Mouse (Mus musculus): ENCODE measurements at regions not wholly inside any gene's neighbourhood (a gene's known extent, or its start where the extent isn't known, plus 50 kb on each side); places are given as distances from the start of the nearest gene placed in this dataset.
"Not testable (repeated sequence)": the region's sequence is repeated elsewhere in the genome, so short reads cannot be mapped to it uniquely, and the experiment has no call there.

GRCm38 (mm10) chr16:58155538-58155937 is 252.7 kb upstream of the Dcbld2 start:
- ATAC-seq (ENCODE audit: low read depth), result no peak
- H3K4me3 ChIP-seq (ENCODE audit: low read depth, low read length), result no peak overlapping the region

DNA sequence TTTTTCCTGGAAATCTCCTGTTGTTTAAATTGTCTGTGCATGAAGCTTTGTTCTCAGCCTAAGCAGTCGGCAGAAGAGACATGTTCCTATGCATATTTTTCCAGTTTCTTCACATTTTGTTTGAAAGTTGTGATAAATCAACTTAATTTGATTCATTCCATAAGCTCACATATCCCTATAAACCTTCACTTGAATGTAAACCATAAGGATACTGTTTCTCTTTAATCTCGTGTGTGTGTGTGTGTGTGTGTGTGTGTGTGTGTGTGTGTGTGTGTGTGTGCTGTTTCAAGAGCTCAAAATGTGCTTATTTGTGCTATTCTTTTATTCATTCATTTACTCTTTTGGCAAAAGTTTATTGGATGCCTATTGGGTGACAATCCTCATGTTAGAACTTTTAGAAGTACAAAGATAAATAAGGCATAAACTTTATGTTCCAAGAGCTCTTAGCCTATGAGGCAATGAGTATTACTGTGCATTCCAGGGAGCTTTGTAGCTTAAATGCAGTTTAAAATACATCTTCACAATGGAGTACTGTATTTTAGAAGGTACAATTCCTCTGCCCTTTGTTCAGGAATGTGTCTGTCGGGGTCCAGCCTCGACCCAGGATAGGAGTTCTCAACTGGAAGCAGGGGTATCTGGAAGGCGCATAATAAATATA is 229.4 kb upstream of the Dcbld2 start:
- Histone ChIP-seq H3K4me1 (ENCODE audit: control insufficient read depth, insufficient read depth, low read length) (no peaks in the 10 kb centered on the region), H3K9me3 (ENCODE audit: control insufficient read depth, low read length) (no peaks in the 10 kb centered on the region), H3K36me3 (ENCODE audit: control insufficient read depth, insufficient read depth, low read length) (no peaks in the 10 kb centered on the region), H3K27me3 (ENCODE audit: control insufficient read depth, insufficient read depth, low read length) (no peaks in the 10 kb centered on the region), H3K4me3 (ENCODE audit: low read depth, low read length) (no peak overlapping the region), H3K9ac (replicated peaks; ENCODE audit: low read depth, low read length) (no peak overlapping the region), H3K27ac (ENCODE audit: low read depth, low read length) (no peak overlapping the region), H3K4me2 (ENCODE audit: low read depth, low read length) (no peak overlapping the region)
- no peak for ATAC-seq (ENCODE audit: low read depth)
- 71% methylated on average over 5 of the region's 5 CpGs for WGBS

More at GRCm38 (mm10) chr16:58155538-58155937, 252.7 kb upstream of the Dcbld2 start:
- Histone ChIP-seq H3K27ac (ENCODE audit: low read depth, low read length) (no peak overlapping the region), H3K9me3 (ENCODE audit: control insufficient read depth, low read length) (no peaks in the 10 kb centered on the region), H3K36me3 (ENCODE audit: control insufficient read depth, insufficient read depth, low read length) (no peaks in the 10 kb centered on the region), H3K4me2 (ENCODE audit: low read depth, low read length) (no peak overlapping the region), H3K27me3 (ENCODE audit: control insufficient read depth, insufficient read depth, low read length) (no peaks in the 10 kb centered on the region), H3K9ac (replicated peaks; ENCODE audit: low read depth, low read length) (no peak overlapping the region), H3K4me1 (ENCODE audit: control insufficient read depth, insufficient read depth, low read length) (no peaks in the 10 kb centered on the region)
- WGBS, result 44% methylated on average over 4 of the region's 4 CpGs

GRCm38 (mm10) chr16:58179981-58180380 is 228.3 kb upstream of the Dcbld2 start:
- H3K27ac ChIP-seq (ENCODE audit: low read depth, low read length); ATAC-seq (ENCODE audit: low read depth); H3K4me3 ChIP-seq (ENCODE audit: low read depth, low read length): not testable (repeated sequence)

DNA sequence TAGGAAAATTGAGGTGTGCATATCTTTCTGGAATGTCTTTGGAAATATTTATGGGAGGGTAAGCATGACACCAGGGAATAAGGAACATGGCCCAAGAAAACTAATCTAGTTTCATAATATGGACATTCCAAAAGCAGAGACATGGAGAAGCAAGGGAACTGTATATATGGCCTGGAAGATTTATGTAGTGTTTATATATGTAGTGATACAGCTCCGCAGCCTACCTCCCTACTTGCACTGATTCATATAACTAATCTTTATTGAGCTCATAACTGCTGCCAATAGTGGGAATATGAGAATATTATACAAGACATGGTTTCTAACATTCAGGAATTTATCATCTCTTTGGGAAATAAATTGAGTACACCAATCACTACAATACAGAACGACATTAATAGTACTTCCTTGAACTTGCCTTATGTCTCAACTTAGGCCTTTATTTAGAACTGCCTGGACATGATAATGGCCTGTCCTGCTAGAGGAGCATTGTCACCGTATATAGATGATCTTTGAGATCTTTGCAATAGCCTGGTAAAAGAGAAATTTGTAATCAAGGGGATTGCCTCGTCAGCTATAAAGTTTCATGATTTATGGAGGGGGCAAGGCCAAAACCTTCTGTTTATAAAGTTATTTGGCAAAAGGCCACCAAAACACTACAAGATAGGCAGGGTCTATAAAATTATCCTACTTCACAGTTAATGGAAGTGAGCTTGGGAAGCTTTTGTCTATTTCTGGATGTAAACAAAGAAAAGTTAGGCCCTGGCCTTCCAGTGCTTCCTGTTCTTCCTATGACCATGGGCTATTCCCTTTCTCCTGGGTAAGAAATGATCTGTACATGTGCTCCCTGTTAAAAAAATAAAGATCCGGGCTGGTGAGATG is 213.4 kb upstream of the Dcbld2 start:
- ATAC-seq (ENCODE audit: low read depth), result no peak
- H3K27ac ChIP-seq (ENCODE audit: low read depth, low read length), result no peak overlapping the region
- no peak overlapping the region for H3K9ac ChIP-seq (replicated peaks; ENCODE audit: low read depth, low read length)
- H3K4me2 ChIP-seq (ENCODE audit: low read depth, low read length), result no peak overlapping the region
- no peak overlapping the region for H3K4me3 ChIP-seq (ENCODE audit: low read depth, low read length)
- 84% methylated on average over 5 of the region's 5 CpGs for WGBS
- no peaks in the 10 kb centered on the region for H3K36me3 ChIP-seq (ENCODE audit: control insufficient read depth, insufficient read depth, low read length)
- H3K9me3 ChIP-seq (ENCODE audit: control insufficient read depth, low read length), result no peaks in the 10 kb centered on the region
- H3K4me1 ChIP-seq (ENCODE audit: control insufficient read depth, insufficient read depth, low read length), result no peaks in the 10 kb centered on the region
- H3K27me3 ChIP-seq (ENCODE audit: control insufficient read depth, insufficient read depth, low read length), result no peaks in the 10 kb centered on the region

More at GRCm38 (mm10) chr16:58179981-58180380, 228.3 kb upstream of the Dcbld2 start:
- not testable (repeated sequence) for H3K9me3 ChIP-seq (ENCODE audit: control insufficient read depth, low read length); H3K4me2 ChIP-seq (ENCODE audit: low read depth, low read length); H3K36me3 ChIP-seq (ENCODE audit: control insufficient read depth, insufficient read depth, low read length); H3K9ac ChIP-seq (replicated peaks; ENCODE audit: low read depth, low read length); H3K4me1 ChIP-seq (ENCODE audit: control insufficient read depth, insufficient read depth, low read length); H3K27me3 ChIP-seq (ENCODE audit: control insufficient read depth, insufficient read depth, low read length)

DNA sequence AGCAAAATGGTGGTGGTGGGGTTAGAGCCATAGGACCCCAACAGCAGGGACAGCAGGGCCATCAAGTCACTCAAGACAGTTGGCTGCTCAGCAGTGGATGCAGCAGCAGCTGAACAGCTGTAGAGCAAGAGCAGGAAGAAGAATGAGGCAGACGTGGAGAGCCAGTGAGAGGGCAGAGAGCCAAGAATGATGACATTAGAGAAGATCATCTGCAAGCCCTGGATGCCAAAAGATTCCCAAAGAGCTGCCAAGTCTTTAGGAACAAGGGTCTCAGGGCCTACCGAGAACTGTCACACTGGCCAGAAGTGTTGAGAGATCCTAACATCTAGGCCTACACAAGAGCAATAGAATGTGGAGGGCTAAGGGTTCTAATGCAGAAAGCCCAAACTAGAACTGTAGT is 196.4 kb upstream of the Dcbld2 start:
- H3K9me3 ChIP-seq (ENCODE audit: control insufficient read depth, low read length), result no peaks in the 10 kb centered on the region
- 84% methylated on average over 2 of the region's 2 CpGs for WGBS
- H3K27me3 ChIP-seq (ENCODE audit: control insufficient read depth, insufficient read depth, low read length), result no peaks in the 10 kb centered on the region
- ATAC-seq (ENCODE audit: low read depth), result no peak
- no peak overlapping the region for H3K4me2 ChIP-seq (ENCODE audit: low read depth, low read length)
- H3K4me1 ChIP-seq (ENCODE audit: control insufficient read depth, insufficient read depth, low read length), result no peaks in the 10 kb centered on the region
- H3K4me3 ChIP-seq (ENCODE audit: low read depth, low read length), result no peak overlapping the region
- no peaks in the 10 kb centered on the region for H3K36me3 ChIP-seq (ENCODE audit: control insufficient read depth, insufficient read depth, low read length)
- no peak overlapping the region for H3K27ac ChIP-seq (ENCODE audit: low read depth, low read length)
- H3K9ac ChIP-seq (replicated peaks; ENCODE audit: low read depth, low read length), result no peak overlapping the region

- H3K9ac ChIP-seq (replicated peaks; ENCODE audit: low read depth, low read length), result no peak overlapping the region
- H3K4me3 ChIP-seq (ENCODE audit: low read depth, low read length), result no peak overlapping the region
- no peak overlapping the region for H3K4me2 ChIP-seq (ENCODE audit: low read depth, low read length)
- no peaks in the 10 kb centered on the region for H3K36me3 ChIP-seq (ENCODE audit: control insufficient read depth, insufficient read depth, low read length)
- ATAC-seq (ENCODE audit: low read depth), result no peak
- no peaks in the 10 kb centered on the region for H3K9me3 ChIP-seq (ENCODE audit: control insufficient read depth, low read length)
- no peak overlapping the region for H3K27ac ChIP-seq (ENCODE audit: low read depth, low read length)
- H3K4me1 ChIP-seq (ENCODE audit: control insufficient read depth, insufficient read depth, low read length), result no peaks in the 10 kb centered on the region
- no peaks in the 10 kb centered on the region for H3K27me3 ChIP-seq (ENCODE audit: control insufficient read depth, insufficient read depth, low read length)
Measured at GRCm38 (mm10) chr16:58234686-58235085, 173.6 kb upstream of the Dcbld2 start.

- 90% methylated on average over 1 of the region's 1 CpGs for WGBS
- no peak overlapping the region for H3K27ac ChIP-seq (ENCODE audit: low read depth, low read length)
- H3K9me3 ChIP-seq (ENCODE audit: control insufficient read depth, low read length), result no peaks in the 10 kb centered on the region
- no peak overlapping the region for H3K4me3 ChIP-seq (ENCODE audit: low read depth, low read length)
- no peak overlapping the region for H3K9ac ChIP-seq (replicated peaks; ENCODE audit: low read depth, low read length)
- H3K36me3 ChIP-seq (ENCODE audit: control insufficient read depth, insufficient read depth, low read length), result no peaks in the 10 kb centered on the region
- H3K27me3 ChIP-seq (ENCODE audit: control insufficient read depth, insufficient read depth, low read length), result no peaks in the 10 kb centered on the region
- no peak for ATAC-seq (ENCODE audit: low read depth)
- H3K4me2 ChIP-seq (ENCODE audit: low read depth, low read length), result no peak overlapping the region
- H3K4me1 ChIP-seq (ENCODE audit: control insufficient read depth, insufficient read depth, low read length), result no peaks in the 10 kb centered on the region
Measured at GRCm38 (mm10) chr16:58236857-58237256, 171.4 kb upstream of the Dcbld2 start.

GRCm38 (mm10) chr16:58276281-58276680 is 132.0 kb upstream of the Dcbld2 start:
- 93% methylated on average over 3 of the region's 3 CpGs for WGBS
- Histone ChIP-seq H3K36me3 (ENCODE audit: control insufficient read depth, insufficient read depth, low read length) (no peaks in the 10 kb centered on the region), H3K27me3 (ENCODE audit: control insufficient read depth, insufficient read depth, low read length) (no peaks in the 10 kb centered on the region), H3K4me3 (ENCODE audit: low read depth, low read length) (no peak overlapping the region), H3K4me2 (ENCODE audit: low read depth, low read length) (no peak overlapping the region), H3K9me3 (ENCODE audit: control insufficient read depth, low read length) (no peaks in the 10 kb centered on the region), H3K4me1 (ENCODE audit: control insufficient read depth, insufficient read depth, low read length) (no peaks in the 10 kb centered on the region), H3K9ac (replicated peaks; ENCODE audit: low read depth, low read length) (no peak overlapping the region), H3K27ac (ENCODE audit: low read depth, low read length) (no peak overlapping the region)
- ATAC-seq (ENCODE audit: low read depth), result no peak

DNA sequence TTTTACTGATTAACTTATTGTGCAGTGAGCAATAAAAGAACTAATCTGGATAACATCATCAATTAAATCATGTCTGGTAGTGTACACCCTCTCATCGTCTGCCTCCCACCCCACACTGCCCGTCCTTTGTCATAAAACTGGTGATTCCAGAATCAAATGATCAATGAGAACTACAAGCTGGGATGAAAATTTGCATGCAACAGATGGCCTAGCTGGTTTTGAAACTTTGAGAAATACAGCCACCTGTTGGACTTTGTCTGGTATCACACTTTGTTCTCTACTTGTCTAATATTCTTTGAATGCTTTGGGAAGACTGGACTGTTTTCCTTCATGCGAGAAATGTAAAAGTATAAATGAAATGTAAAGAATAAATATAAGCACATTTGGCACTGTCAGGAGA is 126.8 kb upstream of the Dcbld2 start:
- Histone ChIP-seq H3K27me3 (ENCODE audit: control insufficient read depth, insufficient read depth, low read length) (no peaks in the 10 kb centered on the region), H3K9ac (replicated peaks; ENCODE audit: low read depth, low read length) (no peak overlapping the region), H3K27ac (ENCODE audit: low read depth, low read length) (no peak overlapping the region), H3K36me3 (ENCODE audit: control insufficient read depth, insufficient read depth, low read length) (no peaks in the 10 kb centered on the region), H3K9me3 (ENCODE audit: control insufficient read depth, low read length) (no peaks in the 10 kb centered on the region), H3K4me1 (ENCODE audit: control insufficient read depth, insufficient read depth, low read length) (no peaks in the 10 kb centered on the region), H3K4me3 (ENCODE audit: low read depth, low read length) (no peak overlapping the region), H3K4me2 (ENCODE audit: low read depth, low read length) (no peak overlapping the region)
- ATAC-seq (ENCODE audit: low read depth), result no peak
- 46% methylated on average over 3 of the region's 3 CpGs for WGBS
